Mouse (Mus musculus): ENCODE measurements around the gene Tcf7l2. TPM values are rescaled to one million over a fixed set of nuclear protein-coding genes. Genes with fewer than 3 reads are reported as not detected.

Gene Tcf7l2
- polyA plus RNA-seq, 1 experiment, result 5.4 TPM

- Histone ChIP-seq H3K79me2 (ENCODE audit: control insufficient read depth, insufficient read depth) (peaks cover 4% of the 10 kb centered on the region), H3K27me3 (ENCODE audit: control insufficient read depth, insufficient read depth, insufficient read length) (no peaks in the 10 kb centered on the region), H3K36me3 (ENCODE audit: control insufficient read depth, insufficient read depth) (no peaks in the 10 kb centered on the region), H3ac (ENCODE audit: control insufficient read depth, insufficient read length) (no peak overlapping the region), H3K4me2 (ENCODE audit: low read depth) (no peak overlapping the region), H3K4me3 (no peak overlapping the region)
- TF ChIP-seq POLR2A (IDR thresholded peaks at IDR 0.05; ENCODE audit: insufficient read length, low read depth) (no peak), USF1 (IDR thresholded peaks at IDR 0.05; ENCODE audit: low read depth) (no peak), TCF3 (IDR thresholded peaks at IDR 0.05; ENCODE audit: insufficient read length, low read depth) (no peak), REST (IDR thresholded peaks at IDR 0.05; ENCODE audit: insufficient read depth, insufficient read length) (no peak), MYOD1 (IDR thresholded peaks at IDR 0.05; ENCODE audit: control insufficient read depth in 1 of 3, insufficient read length in 2 of 3, low read depth in 2 of 3) (no peak), MYOG (IDR thresholded peaks at IDR 0.05; ENCODE audit: control insufficient read depth in 1 of 3, insufficient read depth in 1 of 3, insufficient read length in 2 of 3, low read depth in 2 of 3) (no peak), TCF12 (IDR thresholded peaks at IDR 0.05; ENCODE audit: insufficient read depth, poor library complexity, severe bottlenecking) (no peak), E2F4 (IDR thresholded peaks at IDR 0.05; ENCODE audit: insufficient read depth) (no peak), SRF (IDR thresholded peaks at IDR 0.05; ENCODE audit: control insufficient read depth, insufficient read length, low read depth) (no peak), CEBPB (IDR thresholded peaks at IDR 0.05; ENCODE audit: insufficient read depth, poor library complexity, severe bottlenecking) (no peak), POLR2AphosphoS2 (IDR thresholded peaks at IDR 0.05; ENCODE audit: insufficient read length, low read depth) (no peak), MAX (IDR thresholded peaks at IDR 0.05; ENCODE audit: low read depth) (no peak)
Measured at GRCm38 (mm10) chr19:55839036-55839555, 97.5 kb downstream of the Tcf7l2 start.

- Histone ChIP-seq H3K4me2 (ENCODE audit: low read depth) (no peak overlapping the region), H3K27me3 (ENCODE audit: control insufficient read depth, insufficient read depth, insufficient read length) (no peaks in the 10 kb centered on the region), H3K79me2 (ENCODE audit: control insufficient read depth, insufficient read depth) (peaks cover 5% of the 10 kb centered on the region), H3ac (ENCODE audit: control insufficient read depth, insufficient read length) (no peak overlapping the region), H3K36me3 (ENCODE audit: control insufficient read depth, insufficient read depth) (no peaks in the 10 kb centered on the region), H3K4me3 (no peak overlapping the region)
- no peak for TF ChIP-seq TCF12 (IDR thresholded peaks at IDR 0.05; ENCODE audit: insufficient read depth, poor library complexity, severe bottlenecking)
Measured at GRCm38 (mm10) chr19:55840499-55841121, 99.0 kb downstream of the Tcf7l2 start.

GRCm38 (mm10) chr19:55842046-55842445, 100.4 kb downstream of the Tcf7l2 start:
- H3K27me3 ChIP-seq (ENCODE audit: control insufficient read depth, insufficient read depth, insufficient read length), result no peaks in the 10 kb centered on the region
- no peaks in the 10 kb centered on the region for H3K36me3 ChIP-seq (ENCODE audit: control insufficient read depth, insufficient read depth)
- no peak overlapping the region for H3K4me2 ChIP-seq (ENCODE audit: low read depth)
- H3ac ChIP-seq (ENCODE audit: control insufficient read depth, insufficient read length), result no peak overlapping the region
- peaks cover 5% of the 10 kb centered on the region for H3K79me2 ChIP-seq (ENCODE audit: control insufficient read depth, insufficient read depth)
- no peak overlapping the region for H3K4me3 ChIP-seq
- no peak for TF ChIP-seq REST (IDR thresholded peaks at IDR 0.05; ENCODE audit: insufficient read depth, insufficient read length)
- TF ChIP-seq MYOG (IDR thresholded peaks at IDR 0.05; ENCODE audit: control insufficient read depth in 1 of 3, insufficient read depth in 1 of 3, insufficient read length in 2 of 3, low read depth in 2 of 3), result no peak

DNA sequence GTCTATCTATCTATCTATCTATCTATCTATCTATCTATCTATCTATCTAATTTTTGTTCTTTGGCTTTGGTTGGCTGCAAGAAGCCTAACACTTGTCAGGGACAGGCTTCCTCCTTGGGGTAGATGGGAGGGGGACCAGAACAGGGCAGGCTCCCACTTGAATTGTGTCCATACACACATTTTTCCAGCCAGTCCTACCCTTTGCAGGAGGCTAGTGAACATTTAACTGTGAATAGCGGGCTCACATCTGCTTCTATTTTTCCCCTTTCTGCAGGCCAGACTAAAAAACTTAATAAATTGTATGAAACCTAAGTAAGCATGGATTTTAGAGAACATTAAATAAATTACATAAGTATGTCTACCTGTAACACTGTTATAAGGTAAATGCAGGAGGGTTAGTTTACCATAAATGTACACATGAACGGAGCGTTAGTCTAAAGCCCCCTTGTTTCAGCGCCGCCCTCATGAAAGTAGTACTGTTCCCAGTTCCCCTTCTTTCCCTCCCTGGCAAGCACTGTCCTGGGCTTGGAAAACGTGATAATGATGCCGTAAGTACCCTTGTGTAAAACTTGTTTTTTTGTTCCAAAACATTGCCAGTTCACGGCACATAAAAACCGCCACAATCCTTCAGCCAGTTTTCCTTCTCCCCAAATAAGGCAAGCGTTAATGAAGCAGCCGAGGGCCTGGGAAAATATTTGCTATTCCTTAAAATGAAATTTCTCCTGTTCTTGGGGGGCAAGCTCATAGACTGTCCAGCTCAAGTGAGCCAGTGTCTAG, 101.7 kb downstream of the Tcf7l2 start:
- no peaks in the 10 kb centered on the region for H3K36me3 ChIP-seq (ENCODE audit: control insufficient read depth, insufficient read depth)
- TF ChIP-seq MYOG (IDR thresholded peaks at IDR 0.05; ENCODE audit: control insufficient read depth in 1 of 3, insufficient read depth in 1 of 3, insufficient read length in 2 of 3, low read depth in 2 of 3), result no peak
- no peak for TF ChIP-seq REST (IDR thresholded peaks at IDR 0.05; ENCODE audit: insufficient read depth, insufficient read length)
- no peak for TF ChIP-seq TCF3 (IDR thresholded peaks at IDR 0.05; ENCODE audit: insufficient read length, low read depth)
- TF ChIP-seq CEBPB (IDR thresholded peaks at IDR 0.05; ENCODE audit: insufficient read depth, poor library complexity, severe bottlenecking), result no peak
- no peak for TF ChIP-seq MAX (IDR thresholded peaks at IDR 0.05; ENCODE audit: low read depth)
- TF ChIP-seq E2F4 (IDR thresholded peaks at IDR 0.05; ENCODE audit: insufficient read depth), result no peak
- no peak for TF ChIP-seq USF1 (IDR thresholded peaks at IDR 0.05; ENCODE audit: low read depth)
- no peak for TF ChIP-seq POLR2A (IDR thresholded peaks at IDR 0.05; ENCODE audit: insufficient read length, low read depth)
- no peak for TF ChIP-seq TCF12 (IDR thresholded peaks at IDR 0.05; ENCODE audit: insufficient read depth, poor library complexity, severe bottlenecking)
- no peak for TF ChIP-seq MYOD1 (IDR thresholded peaks at IDR 0.05; ENCODE audit: control insufficient read depth in 1 of 3, insufficient read length in 2 of 3, low read depth in 2 of 3)
- no peak for TF ChIP-seq SRF (IDR thresholded peaks at IDR 0.05; ENCODE audit: control insufficient read depth, insufficient read length, low read depth)
- TF ChIP-seq POLR2AphosphoS2 (IDR thresholded peaks at IDR 0.05; ENCODE audit: insufficient read length, low read depth), result no peak
- no peaks in the 10 kb centered on the region for H3K27me3 ChIP-seq (ENCODE audit: control insufficient read depth, insufficient read depth, insufficient read length)
- H3K4me2 ChIP-seq (ENCODE audit: low read depth), result no peak overlapping the region
- H3K79me2 ChIP-seq (ENCODE audit: control insufficient read depth, insufficient read depth), result peaks cover 5% of the 10 kb centered on the region
- no peak overlapping the region for H3K4me3 ChIP-seq
- no peak overlapping the region for H3ac ChIP-seq (ENCODE audit: control insufficient read depth, insufficient read length)

GRCm38 (mm10) chr19:55845702-55846101, 104.1 kb downstream of the Tcf7l2 start:
- peaks cover 5% of the 10 kb centered on the region for H3K79me2 ChIP-seq (ENCODE audit: control insufficient read depth, insufficient read depth)
- H3K4me3 ChIP-seq, result no peak overlapping the region
- TF ChIP-seq TCF12 (IDR thresholded peaks at IDR 0.05; ENCODE audit: insufficient read depth, poor library complexity, severe bottlenecking) (no peak), MAX (IDR thresholded peaks at IDR 0.05; ENCODE audit: low read depth) (no peak), POLR2AphosphoS2 (IDR thresholded peaks at IDR 0.05; ENCODE audit: insufficient read length, low read depth) (no peak), SRF (IDR thresholded peaks at IDR 0.05; ENCODE audit: control insufficient read depth, insufficient read length, low read depth) (no peak), TCF3 (IDR thresholded peaks at IDR 0.05; ENCODE audit: insufficient read length, low read depth) (no peak), POLR2A (IDR thresholded peaks at IDR 0.05; ENCODE audit: insufficient read length, low read depth) (no peak), MYOD1 (IDR thresholded peaks at IDR 0.05; ENCODE audit: control insufficient read depth in 1 of 3, insufficient read length in 2 of 3, low read depth in 2 of 3) (no peak), MYOG (IDR thresholded peaks at IDR 0.05; ENCODE audit: control insufficient read depth in 1 of 3, insufficient read depth in 1 of 3, insufficient read length in 2 of 3, low read depth in 2 of 3) (no peak), USF1 (IDR thresholded peaks at IDR 0.05; ENCODE audit: low read depth) (no peak), REST (IDR thresholded peaks at IDR 0.05; ENCODE audit: insufficient read depth, insufficient read length) (no peak), E2F4 (IDR thresholded peaks at IDR 0.05; ENCODE audit: insufficient read depth) (no peak), CEBPB (IDR thresholded peaks at IDR 0.05; ENCODE audit: insufficient read depth, poor library complexity, severe bottlenecking) (no peak)
- H3K27me3 ChIP-seq (ENCODE audit: control insufficient read depth, insufficient read depth, insufficient read length), result no peaks in the 10 kb centered on the region
- H3ac ChIP-seq (ENCODE audit: control insufficient read depth, insufficient read length), result no peak overlapping the region
- H3K36me3 ChIP-seq (ENCODE audit: control insufficient read depth, insufficient read depth), result no peaks in the 10 kb centered on the region
- H3K4me2 ChIP-seq (ENCODE audit: low read depth), result no peak overlapping the region
